Mouse (Mus musculus) limb, embryonic 14.5 days (tissue): Measurements from ENCODE around the gene Flcn. TPM values are rescaled to one million over a fixed set of nuclear protein-coding genes. Genes with fewer than 3 reads are reported as not detected.
"Not testable (repeated sequence)": the region's sequence is repeated elsewhere in the genome, so short reads cannot be mapped to it uniquely, and the experiment has no call there.

Experiments used
- ATAC-seq: fragments of 200-750 bp; cut with Nextera tagmentation; 2 replicates; pipeline ENCODE4 v1.8.0; 2017; ENCODE audit warnings: low read depth, moderate number of reproducible peaks, moderate TSS enrichment; ENCODE audit not compliant: low FRiP score
- DNase-seq: peaks from one replicate; pipeline ENCODE4 v3.0.0-alpha.2; 2015; ENCODE audit warnings: low spot score
- H3K27ac ChIP-seq: fragments of 300-500 bp; sonication (generic); replicated peaks from 2 replicates; pipeline ENCODE4 v1.5.1; 2014; ENCODE audit warnings: low read depth, mild to moderate bottlenecking, low read length, moderate library complexity, mixed read lengths
- H3K27me3 ChIP-seq: fragments of 300-500 bp; sonication (generic); 2 replicates; pipeline ENCODE4 v1.6.1; 2014; ENCODE audit warnings: low read length, mixed read lengths; ENCODE audit not compliant: control insufficient read depth, insufficient read depth
- H3K36me3 ChIP-seq: fragments of 300-500 bp; sonication (generic); 2 replicates; pipeline ENCODE4 v1.6.1; 2014; ENCODE audit warnings: mild to moderate bottlenecking, low read length, moderate library complexity, mixed read lengths; ENCODE audit not compliant: control insufficient read depth, insufficient read depth
- H3K4me1 ChIP-seq: fragments of 300-500 bp; sonication (generic); 2 replicates; pipeline ENCODE4 v1.6.1; 2014; ENCODE audit warnings: antibody characterized with exemption, low read length, mixed read lengths; ENCODE audit not compliant: control insufficient read depth, insufficient read depth
- H3K4me2 ChIP-seq: fragments of 300-500 bp; sonication (generic); replicated peaks from 2 replicates; pipeline ENCODE4 v1.6.1; 2014; ENCODE audit warnings: low read depth, mild to moderate bottlenecking, low read length, moderate library complexity; ENCODE audit not compliant: severe bottlenecking
- H3K4me3 ChIP-seq: fragments of 300-500 bp; sonication (generic); replicated peaks from 2 replicates; pipeline ENCODE4 v1.5.1; 2014; ENCODE audit warnings: low read length
- H3K9ac ChIP-seq: fragments of 300-500 bp; sonication (generic); 2 replicates; pipeline ENCODE4 v1.6.1; 2014; ENCODE audit warnings: mild to moderate bottlenecking, low read depth, low read length, moderate library complexity; ENCODE audit not compliant: severe bottlenecking
- H3K9me3 ChIP-seq: fragments of 300-500 bp; sonication (generic); 2 replicates; pipeline ENCODE4 v1.6.1; 2016; ENCODE audit warnings: low read length; ENCODE audit not compliant: control insufficient read depth
- POLR2A ChIP-seq: fragments of 200-500 bp; IDR thresholded peaks from 2 replicates; pipeline ENCODE4 v1.8.0; 2012; ENCODE audit warnings: inconsistent platforms, mild to moderate bottlenecking, moderate library complexity, borderline replicate concordance; ENCODE audit not compliant: insufficient read depth, insufficient read length; ENCODE audit errors: extremely low read depth
- WGBS: fragments of 180-500 bp; shearing (Covaris S2); extraction: QIAGEN DNeasy Blood & Tissue Kit; methylation state at CpG from one replicate; pipeline ENCODE4 v1.1.7; 2014; 5-methylcytosine and 5-hydroxymethylcytosine counted together
- polyA plus RNA-seq, 2 experiments: library from polyadenylated mRNA; depleted of rRNA in 1 of 2; stranded (reverse) in 1 of 2; unstranded in 1 of 2; fragments of >200 nt; fragmentation: Nextera tagmentation in 1 of 2; extraction: Ambion mirVana in 1 of 2; gene quantifications; 2 replicates each; pipeline versions ENCODE4 v1.2.1 to v1.2.3; 2012 to 2014

Gene Flcn
- polyA plus RNA-seq, 2 experiments: 27.6 to 51.1 TPM

- 1% methylated on average over 31 of the region's 43 CpGs for WGBS
- ATAC-seq (peak; percentile 97), DNase-seq (peak; percentile 99)
- peak within 1 kb of the TSS; percentile 59 for H3K4me2 ChIP-seq
- peaks cover 24% of the 10 kb centered on the region for H3K36me3 ChIP-seq
- H3K9ac ChIP-seq: peak within 1 kb of the TSS; percentile 96
- peak; percentile 70; the same call in 1 of the 2 replicates for TF ChIP-seq POLR2A
- peak within 1 kb of the TSS; percentile 90 for H3K4me3 ChIP-seq
- peak within 1 kb of the TSS; percentile 96 for H3K27ac ChIP-seq
- H3K9me3 ChIP-seq: no peaks in the 10 kb centered on the region
- H3K27me3 ChIP-seq: no peaks in the 10 kb centered on the region
- peaks cover 16% of the 10 kb centered on the region for H3K4me1 ChIP-seq
Measured at GRCm38 (mm10) chr11:59839459-59840126, 29.8 kb upstream of the Flcn start, which contains the start of gene Cops3. TSS of gene Cops3 (minus strand) at chr11:59839838.

- H3K27me3 ChIP-seq: no peaks in the 10 kb centered on the region
- H3K4me3 ChIP-seq: peak within 1 kb of the TSS; percentile 90
- 0% methylated on average over 22 of the region's 24 CpGs for WGBS
- peak; percentile 97 for ATAC-seq
- DNase-seq: peak; percentile 97
- H3K4me1 ChIP-seq: peaks cover 16% of the 10 kb centered on the region
- no peak for TF ChIP-seq POLR2A
- peak within 1 kb of the TSS; percentile 96 for H3K9ac ChIP-seq
- H3K9me3 ChIP-seq: no peaks in the 10 kb centered on the region
- H3K27ac ChIP-seq: peak within 1 kb of the TSS; percentile 96
- H3K4me2 ChIP-seq: peak within 1 kb of the TSS; percentile 59
- H3K36me3 ChIP-seq: peaks cover 29% of the 10 kb centered on the region
Measured at GRCm38 (mm10) chr11:59839008-59839458, 29.2 kb upstream of the Flcn start, which contains the start of gene Nt5m. TSS of gene Nt5m (plus strand) at chr11:59839447.

- DNase-seq: no peak
- no peak for ATAC-seq
- 56% methylated on average over 4 of the region's 4 CpGs for WGBS
Measured at GRCm38 (mm10) chr11:59838426-59838825, 28.6 kb upstream of the Flcn start.

GRCm38 (mm10) chr11:59837789-59838188 lies 28.0 kb upstream of the Flcn start:
- DNase-seq, H3K27ac ChIP-seq, ATAC-seq, H3K9me3 ChIP-seq, H3K9ac ChIP-seq, H3K27me3 ChIP-seq: not testable (repeated sequence)
- WGBS: no CpG with 5 or more reads among the region's 1 CpGs
- Histone ChIP-seq H3K4me3 (0 out of 2 replicates have a peak overlapping the region, but pooled peaks have one; percentile 90), H3K36me3 (peaks cover 41% of the 10 kb centered on the region), H3K4me1 (peaks cover 16% of the 10 kb centered on the region), H3K4me2 (peak overlapping the region; percentile 59; the same call in 1 of the 2 replicates)

More at GRCm38 (mm10) chr11:59838426-59838825, 28.6 kb upstream of the Flcn start:
- H3K27ac ChIP-seq: no peak overlapping the region
- no peak for TF ChIP-seq POLR2A
- peak overlapping the region; percentile 90 for H3K4me3 ChIP-seq
- H3K27me3 ChIP-seq: no peaks in the 10 kb centered on the region
- peaks cover 35% of the 10 kb centered on the region for H3K36me3 ChIP-seq
- peaks cover 16% of the 10 kb centered on the region for H3K4me1 ChIP-seq
- no peaks in the 10 kb centered on the region for H3K9me3 ChIP-seq
- peak overlapping the region; percentile 96 for H3K9ac ChIP-seq
- peak overlapping the region; percentile 59 for H3K4me2 ChIP-seq

GRCm38 (mm10) chr11:59821625-59822024 lies 11.8 kb upstream of the Flcn start:
- Histone ChIP-seq H3K4me3 (no peak overlapping the region), H3K4me2 (no peak overlapping the region), H3K9ac (no peak overlapping the region), H3K4me1 (no peaks in the 10 kb centered on the region), H3K9me3 (no peaks in the 10 kb centered on the region), H3K27ac (no peak overlapping the region), H3K36me3 (peaks cover 99% of the 10 kb centered on the region), H3K27me3 (no peaks in the 10 kb centered on the region)
- WGBS: 89% methylated on average over 3 of the region's 3 CpGs
- TF ChIP-seq POLR2A: no peak
- ATAC-seq (no peak), DNase-seq (no peak)
